Mouse (Mus musculus): ENCODE results near the gene Polr1c.

GRCm38 (mm10) chr17:46251174-46251573 is 3.3 kb upstream of the Polr1c start:
- TF ChIP-seq POLR2A (IDR thresholded peaks at IDR 0.05; ENCODE audit: borderline replicate concordance, low read depth, low read length) = no peak
- TF ChIP-seq CTCF (IDR thresholded peaks at IDR 0.05; ENCODE audit: low read depth, low read length) = no peak

Data from bone marrow macrophage, adult 2 months (primary cell).